Mouse (Mus musculus) G1E (cell line): ENCODE data around the gene Rnf123. TPM values are rescaled to one million over a fixed set of nuclear protein-coding genes. Genes with fewer than 3 reads are reported as not detected.
A peak's percentile ranks its signal among the peaks of the same experiment; 100 is the strongest.

Experiments used
- ATAC-seq: 2 replicates; pipeline ENCODE4 v1.8.0; 2016; ENCODE audit warnings: mild to moderate bottlenecking; ENCODE audit not compliant: insufficient number of reproducible peaks, poor library complexity, low FRiP score, severe bottlenecking; ENCODE audit errors: extremely low read depth
- DNase-seq: peaks from one replicate; pipeline ENCODE4 v3.0.0; 2012; ENCODE audit warnings: low spot score
- H3K27me3 ChIP-seq: 2 replicates; pipeline ENCODE4 v1.6.1; 2012; ENCODE audit warnings: mild to moderate bottlenecking, low read length, inconsistent platforms; ENCODE audit not compliant: insufficient read depth
- H3K36me3 ChIP-seq: replicated peaks from 2 replicates; pipeline ENCODE3; 2012; ENCODE audit warnings: mild to moderate bottlenecking, inconsistent platforms
- H3K4me1 ChIP-seq: 2 replicates; pipeline ENCODE4 v1.6.1; 2012; ENCODE audit warnings: low read depth, low read length, inconsistent platforms, mixed read lengths; ENCODE audit not compliant: insufficient read depth
- H3K4me3 ChIP-seq: 2 replicates; pipeline ENCODE4 v1.5.1; 2012; ENCODE audit warnings: low read depth, mild to moderate bottlenecking, inconsistent platforms, low read length, moderate library complexity, mixed read lengths
- H3K9me3 ChIP-seq: replicated peaks from 2 replicates; pipeline ENCODE4 v1.6.1; 2012; ENCODE audit warnings: inconsistent platforms
- CTCF ChIP-seq: IDR thresholded peaks from 2 replicates; pipeline ENCODE4 v1.5.1; 2012; ENCODE audit warnings: low read depth, low read length, inconsistent platforms, mixed read lengths
- GATA1 ChIP-seq: IDR thresholded peaks from 2 replicates; pipeline ENCODE4 v1.6.1; 2012; ENCODE audit warnings: borderline replicate concordance, low read length, inconsistent platforms, mixed read lengths
- GATA2 ChIP-seq: IDR thresholded peaks from 2 replicates; pipeline ENCODE4 v1.6.1; 2012; ENCODE audit warnings: low read depth, low read length, inconsistent platforms, borderline replicate concordance
- POLR2AphosphoS5 ChIP-seq: IDR thresholded peaks from 2 replicates; pipeline ENCODE4 v1.6.1; 2012; ENCODE audit warnings: low read depth, low read length, inconsistent platforms; ENCODE audit not compliant: insufficient replicate concordance
- TAL1 ChIP-seq: conservative IDR thresholded peaks from 2 replicates; pipeline ENCODE4 v1.6.1; 2012; ENCODE audit warnings: low read depth, low read length, inconsistent platforms, mixed read lengths
- polyA plus RNA-seq: library from polyadenylated mRNA; stranded (reverse); fragments of >175 nt; gene quantifications from 2 replicates; pipeline ENCODE4 v1.2.3, GENCODE M21; 2012
- total RNA-seq, 2 experiments: library from RNA; stranded (forward) in 1 of 2; stranded (reverse) in 1 of 2; fragments of 200-1000 nt in 1 of 2; fragments of >200 nt in 1 of 2; fragmentation: Nextera tagmentation in 1 of 2; gene quantifications; 2 replicates each; pipeline ENCODE4 v1.2.3; 2014 to 2017

Gene Rnf123
- total and polyA plus RNA-seq, 3 experiments, result 18.6 to 255 (median 74.5) TPM

- no peaks in the 10 kb centered on the region for H3K27me3 ChIP-seq
- no peak for ATAC-seq
- TF ChIP-seq POLR2AphosphoS5 (no peak), CTCF (no peak), TAL1 (no peak), GATA1 (no peak), GATA2 (no peak)
- H3K4me1 ChIP-seq, result peaks cover 13% of the 10 kb centered on the region
- peaks cover 100% of the 10 kb centered on the region for H3K36me3 ChIP-seq
- no peak for DNase-seq
- no peaks in the 10 kb centered on the region for H3K9me3 ChIP-seq
- no peak overlapping the region for H3K4me3 ChIP-seq
These were observed 14.1 kb downstream of the Rnf123 start for GRCm38 (mm10) chr9:108069007-108069406.

- Histone ChIP-seq H3K4me1 (peaks cover 13% of the 10 kb centered on the region; the same call in 1 of the 2 replicates), H3K36me3 (peaks cover 100% of the 10 kb centered on the region), H3K27me3 (no peaks in the 10 kb centered on the region), H3K9me3 (no peaks in the 10 kb centered on the region), H3K4me3 (no peak overlapping the region)
- DNase-seq (peak; percentile 72), ATAC-seq (no peak)
- TF ChIP-seq CTCF (peak; percentile 99), GATA2 (no peak)
These were observed 15.2 kb downstream of the Rnf123 start for GRCm38 (mm10) chr9:108067900-108068299.

- TF ChIP-seq GATA2 (no peak), CTCF (no peak), POLR2AphosphoS5 (no peak), TAL1 (no peak), GATA1 (no peak)
These were observed 15.9 kb downstream of the Rnf123 start for GRCm38 (mm10) chr9:108067199-108067598.

GRCm38 (mm10) chr9:108065491-108066011 lies 17.6 kb downstream of the Rnf123 start:
- no peaks in the 10 kb centered on the region for H3K27me3 ChIP-seq
- H3K36me3 ChIP-seq, result peaks cover 100% of the 10 kb centered on the region
- DNase-seq, result peak; percentile 68
- TF ChIP-seq TAL1 (no peak), CTCF (peak; percentile 29; the same call in 1 of the 2 replicates)
- H3K9me3 ChIP-seq, result no peaks in the 10 kb centered on the region
- no peak for ATAC-seq
- H3K4me3 ChIP-seq, result no peak overlapping the region
- peaks cover 13% of the 10 kb centered on the region; the same call in 1 of the 2 replicates for H3K4me1 ChIP-seq

More at GRCm38 (mm10) chr9:108067199-108067598, 15.9 kb downstream of the Rnf123 start:
- DNase-seq (no peak), ATAC-seq (no peak)
- Histone ChIP-seq H3K4me3 (no peak overlapping the region), H3K36me3 (peaks cover 100% of the 10 kb centered on the region), H3K9me3 (no peaks in the 10 kb centered on the region), H3K4me1 (peaks cover 13% of the 10 kb centered on the region; the same call in 1 of the 2 replicates), H3K27me3 (no peaks in the 10 kb centered on the region)

- no peaks in the 10 kb centered on the region for H3K9me3 ChIP-seq
- H3K4me3 ChIP-seq, result no peak overlapping the region
- H3K36me3 ChIP-seq, result peaks cover 100% of the 10 kb centered on the region
- TF ChIP-seq CTCF, result no peak
- TF ChIP-seq GATA2, result no peak
- TF ChIP-seq GATA1, result no peak
- TF ChIP-seq POLR2AphosphoS5, result no peak
- no peak for TF ChIP-seq TAL1
- H3K27me3 ChIP-seq, result no peaks in the 10 kb centered on the region
- no peak for DNase-seq
- no peak for ATAC-seq
- H3K4me1 ChIP-seq, result peaks cover 13% of the 10 kb centered on the region; the same call in 1 of the 2 replicates
These were observed 19.8 kb downstream of the Rnf123 start for GRCm38 (mm10) chr9:108063361-108063760.

- no peak for DNase-seq
- no peaks in the 10 kb centered on the region for H3K9me3 ChIP-seq
- no peak for ATAC-seq
- H3K27me3 ChIP-seq, result no peaks in the 10 kb centered on the region
- TF ChIP-seq GATA1 (no peak), CTCF (no peak), GATA2 (no peak), POLR2AphosphoS5 (no peak), TAL1 (no peak)
- H3K36me3 ChIP-seq, result peaks cover 100% of the 10 kb centered on the region
- H3K4me3 ChIP-seq, result no peak overlapping the region
- peaks cover 8% of the 10 kb centered on the region; the same call in 1 of the 2 replicates for H3K4me1 ChIP-seq
These were observed 21.0 kb downstream of the Rnf123 start for GRCm38 (mm10) chr9:108062142-108062541.

- peaks cover 100% of the 10 kb centered on the region for H3K36me3 ChIP-seq
These were observed 24.9 kb downstream of the Rnf123 start for GRCm38 (mm10) chr9:108058291-108058690.

More at GRCm38 (mm10) chr9:108058291-108058690, 24.9 kb downstream of the Rnf123 start:
- DNase-seq, result no peak
- peaks cover 15% of the 10 kb centered on the region for H3K4me1 ChIP-seq
- H3K4me3 ChIP-seq, result no peak overlapping the region
- H3K9me3 ChIP-seq, result no peaks in the 10 kb centered on the region
- TF ChIP-seq GATA2 (no peak), TAL1 (no peak), CTCF (no peak), GATA1 (no peak), POLR2AphosphoS5 (no peak)
- H3K27me3 ChIP-seq, result no peaks in the 10 kb centered on the region; the same call in 1 of the 2 replicates
- no peak for ATAC-seq
